Mouse (Mus musculus) spleen, adult 2 months (tissue): ENCODE data around the gene Fmo3. TPM values are rescaled to one million over a fixed set of nuclear protein-coding genes. Genes with fewer than 3 reads are reported as not detected.

Source experiments
- DNase-seq, 2 experiments: peaks; one replicate each; pipeline versions ENCODE4 v3.0.0 to v3.0.0-alpha.2; 2012 to 2021; ENCODE audit warnings: low spot score in 2 of 2, low read depth in 1 of 2
- H3K27ac ChIP-seq: fragments of 200-500 bp; 2 replicates; pipeline ENCODE4 v1.5.1; 2012; ENCODE audit warnings: low read length, inconsistent platforms; ENCODE audit not compliant: insufficient read depth
- H3K27me3 ChIP-seq: fragments of 200-500 bp; 2 replicates; pipeline ENCODE4 v1.6.1; 2012; ENCODE audit warnings: mild to moderate bottlenecking, moderate library complexity, low read length, inconsistent platforms; ENCODE audit not compliant: control insufficient read depth, insufficient read depth
- H3K36me3 ChIP-seq: fragments of 200-500 bp; 2 replicates; pipeline ENCODE4 v1.6.1; 2012; ENCODE audit warnings: mild to moderate bottlenecking, low read length, inconsistent platforms; ENCODE audit not compliant: control insufficient read depth, insufficient read depth
- H3K4me1 ChIP-seq: fragments of 200-500 bp; 2 replicates; pipeline ENCODE4 v1.6.1; 2011; ENCODE audit warnings: inconsistent platforms; ENCODE audit not compliant: control insufficient read depth, insufficient read depth, insufficient read length
- H3K4me3 ChIP-seq: fragments of 200-500 bp; 2 replicates; pipeline ENCODE4 v1.5.1; 2011; ENCODE audit warnings: mild to moderate bottlenecking, inconsistent platforms; ENCODE audit not compliant: insufficient read depth, insufficient read length; ENCODE audit errors: extremely low read depth
- CTCF ChIP-seq: fragments of 200-500 bp; IDR thresholded peaks from 2 replicates; pipeline ENCODE4 v1.5.1; 2011; ENCODE audit warnings: mild to moderate bottlenecking, inconsistent platforms; ENCODE audit not compliant: insufficient read depth, insufficient read length, insufficient replicate concordance; ENCODE audit errors: extremely low read depth
- POLR2A ChIP-seq: fragments of 200-500 bp; IDR thresholded peaks from 2 replicates; pipeline ENCODE4 v1.6.1; 2011; ENCODE audit warnings: low read depth, low read length, inconsistent platforms
- WGBS: fragments of 180-500 bp; shearing (Covaris S2); methylation state at CpG from one replicate; pipeline ENCODE4 v1.1.7; 2018; 5-methylcytosine and 5-hydroxymethylcytosine counted together
- polyA plus RNA-seq: library from polyadenylated mRNA; depleted of rRNA; stranded (reverse); fragments of >200 nt; gene quantifications from 2 replicates; pipeline ENCODE4 v1.2.3, GENCODE M21; 2012

The Fmo3 gene
- polyA plus RNA-seq, 1 experiment: 0.09 TPM

DNA sequence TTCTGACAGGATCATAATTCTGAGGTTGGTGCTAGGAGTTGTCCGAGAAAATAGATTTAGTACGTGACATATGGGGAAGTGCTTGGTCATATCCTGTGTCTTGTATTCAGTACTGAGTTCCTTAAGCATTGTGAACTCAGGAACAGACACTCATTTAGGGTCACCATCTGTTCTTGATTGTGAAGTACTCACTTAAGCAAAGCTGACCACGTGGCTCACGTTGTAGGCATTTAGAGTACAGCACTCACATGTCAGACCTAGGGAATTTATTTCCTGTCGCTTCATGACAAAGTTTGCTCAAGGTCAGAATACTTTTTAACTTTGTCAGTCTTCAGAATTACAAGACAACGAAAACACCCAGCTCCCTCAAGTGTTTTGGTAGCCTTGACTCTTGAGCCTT, 40.6 kb downstream of the Fmo3 start:
- no peak for DNase-seq
- no peak overlapping the region for H3K4me3 ChIP-seq
- H3K36me3 ChIP-seq: no peaks in the 10 kb centered on the region
- TF ChIP-seq POLR2A: no peak
- H3K27me3 ChIP-seq: no peaks in the 10 kb centered on the region
- H3K27ac ChIP-seq: no peak overlapping the region
- no peaks in the 10 kb centered on the region for H3K4me1 ChIP-seq
- 26% methylated on average over 6 of the region's 6 CpGs for WGBS

DNA sequence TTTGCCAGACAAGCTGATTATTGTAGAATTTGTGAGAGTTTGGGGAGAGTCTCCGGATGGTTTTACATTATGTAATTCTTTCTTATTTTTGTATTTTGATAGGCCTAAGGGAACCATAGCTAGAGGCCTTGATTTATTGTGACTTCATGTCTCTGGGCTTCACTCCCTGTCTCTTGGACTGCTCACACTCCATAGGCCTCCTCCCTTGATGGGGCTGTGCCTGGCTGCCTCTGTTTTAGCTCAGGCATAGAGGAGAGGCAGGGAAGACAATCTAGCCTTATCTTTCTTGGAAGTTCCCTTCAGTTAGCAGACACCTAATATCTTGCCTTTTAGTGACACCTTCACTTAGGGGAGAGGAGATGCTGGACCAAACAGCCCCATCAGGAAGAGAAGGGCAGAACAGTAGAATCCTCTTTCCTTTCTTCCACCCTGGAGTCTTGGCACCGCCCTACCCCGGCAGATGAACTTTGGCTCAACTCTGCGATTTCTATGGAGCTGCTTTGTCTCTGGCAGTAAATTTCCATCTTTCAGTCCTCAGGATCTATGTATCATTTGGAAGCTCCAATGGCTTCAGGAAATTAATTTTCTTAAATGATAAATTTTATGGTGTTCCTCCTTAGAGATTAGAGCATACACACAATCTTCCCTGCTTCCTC, 45.5 kb downstream of the Fmo3 start:
- WGBS: 90% methylated on average over 4 of the region's 4 CpGs
- no peaks in the 10 kb centered on the region for H3K4me1 ChIP-seq
- H3K27me3 ChIP-seq: no peaks in the 10 kb centered on the region
- no peaks in the 10 kb centered on the region for H3K36me3 ChIP-seq
- no peak for TF ChIP-seq POLR2A
- no peak for TF ChIP-seq CTCF
- no peak for DNase-seq
- no peak overlapping the region for H3K4me3 ChIP-seq
- no peak overlapping the region for H3K27ac ChIP-seq

DNA sequence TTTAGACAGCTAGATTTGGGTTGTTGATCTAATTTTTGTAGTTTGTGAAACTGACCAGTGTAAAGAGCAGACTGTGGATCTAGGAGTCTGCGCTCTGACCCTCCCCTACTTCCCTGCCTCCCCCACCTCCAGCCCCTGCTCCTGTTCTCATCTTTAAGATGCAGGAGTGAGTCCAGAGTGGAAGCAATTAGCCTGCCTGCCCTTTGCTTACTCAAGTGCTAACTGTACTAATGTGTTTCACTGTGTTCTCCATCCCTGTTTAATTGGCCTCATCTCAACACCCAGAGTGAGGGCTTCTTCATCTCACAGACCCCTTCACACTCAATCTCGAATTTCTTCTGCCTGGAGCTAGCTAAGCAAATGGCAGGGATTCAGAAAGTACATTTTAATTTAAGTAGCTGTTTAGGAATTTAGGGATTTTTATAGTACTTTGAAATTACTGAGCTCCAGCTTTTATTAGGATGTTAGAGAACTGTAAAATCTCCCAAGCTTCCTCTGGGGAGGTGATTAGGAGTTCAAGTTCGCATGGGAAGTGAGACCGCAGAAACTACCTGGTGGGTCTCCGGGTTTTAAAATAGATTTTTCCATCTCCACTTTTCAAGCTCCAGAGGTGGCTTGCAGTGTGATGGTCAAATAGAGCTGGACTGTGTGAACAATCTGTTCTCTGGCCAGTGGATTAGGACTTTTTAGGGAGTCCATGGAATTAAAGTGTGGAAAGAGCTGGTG, 46.2 kb downstream of the Fmo3 start:
- H3K36me3 ChIP-seq: no peaks in the 10 kb centered on the region
- no peaks in the 10 kb centered on the region for H3K4me1 ChIP-seq
- H3K27ac ChIP-seq: no peak overlapping the region
- WGBS: 76% methylated on average over 5 of the region's 5 CpGs
- no peak overlapping the region for H3K4me3 ChIP-seq
- no peak for TF ChIP-seq CTCF
- TF ChIP-seq POLR2A: no peak
- H3K27me3 ChIP-seq: no peaks in the 10 kb centered on the region
- DNase-seq: no peak

DNA sequence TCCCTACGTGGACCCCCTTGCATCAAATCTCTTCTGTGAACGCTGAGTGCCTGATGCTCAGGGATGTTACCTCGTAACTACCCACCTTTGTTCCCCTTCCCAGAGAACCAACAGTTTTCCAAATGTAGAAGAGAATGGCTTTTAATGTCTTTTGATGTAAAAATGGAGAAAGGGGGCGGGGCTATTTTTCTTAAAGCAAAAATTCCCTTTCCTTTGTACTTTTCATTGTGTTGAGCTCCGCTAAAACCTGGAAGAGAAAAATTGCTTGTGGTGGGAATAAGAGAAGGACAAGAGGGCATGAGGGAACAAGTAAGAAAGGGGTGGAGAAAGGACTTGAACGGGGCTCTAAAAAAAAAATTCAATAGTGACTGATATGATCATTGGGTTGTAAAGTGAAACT, 46.9 kb downstream of the Fmo3 start, which contains the start of gene Fmo6:
Gene Fmo6, minus strand, starts transcription at position 101 of the 400 bp plus-strand sequence.
- Histone ChIP-seq H3K4me1 (no peaks in the 10 kb centered on the region), H3K27me3 (no peaks in the 10 kb centered on the region), H3K4me3 (no peak within 1 kb of the TSS), H3K36me3 (no peaks in the 10 kb centered on the region), H3K27ac (no peak within 1 kb of the TSS)
- DNase-seq: no peak
- no peak for TF ChIP-seq POLR2A
- no peak for TF ChIP-seq CTCF
- 83% methylated on average over 6 of the region's 6 CpGs for WGBS

DNA sequence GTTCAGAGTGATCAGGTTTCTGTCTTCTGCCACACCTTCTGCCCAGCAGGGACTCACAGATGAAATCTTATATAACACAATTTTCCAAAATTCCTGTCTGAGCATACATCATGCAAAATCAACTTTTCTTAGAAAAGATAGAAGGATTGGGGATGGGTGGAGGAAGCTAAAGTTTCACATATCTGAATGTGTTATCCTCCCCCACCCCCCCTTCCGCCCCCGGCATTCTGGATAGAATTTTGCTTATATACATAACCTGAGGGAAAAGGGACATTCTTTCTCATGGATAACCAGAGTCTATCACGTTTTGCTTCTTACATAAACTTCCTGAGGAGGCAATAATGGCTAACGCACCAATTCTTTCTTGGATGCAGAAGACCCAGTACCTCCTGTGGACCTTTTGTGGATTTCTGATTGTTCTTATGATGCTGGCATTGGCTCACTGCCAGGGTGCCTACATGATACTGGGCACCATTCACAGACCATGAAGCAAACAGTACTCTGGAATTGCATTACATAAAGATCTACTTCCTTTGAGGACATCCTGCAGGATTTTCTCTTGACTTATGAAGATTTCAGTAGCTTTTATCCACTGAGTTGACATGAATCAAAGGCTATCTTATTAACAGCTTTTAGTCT, 49.8 kb downstream of the Fmo3 start:
- Histone ChIP-seq H3K4me1 (no peaks in the 10 kb centered on the region), H3K4me3 (no peak overlapping the region), H3K27me3 (no peaks in the 10 kb centered on the region), H3K36me3 (no peaks in the 10 kb centered on the region), H3K27ac (no peak overlapping the region)
- TF ChIP-seq CTCF (no peak), POLR2A (no peak)
- WGBS: 85% methylated on average over 4 of the region's 4 CpGs
- DNase-seq: no peak

DNA sequence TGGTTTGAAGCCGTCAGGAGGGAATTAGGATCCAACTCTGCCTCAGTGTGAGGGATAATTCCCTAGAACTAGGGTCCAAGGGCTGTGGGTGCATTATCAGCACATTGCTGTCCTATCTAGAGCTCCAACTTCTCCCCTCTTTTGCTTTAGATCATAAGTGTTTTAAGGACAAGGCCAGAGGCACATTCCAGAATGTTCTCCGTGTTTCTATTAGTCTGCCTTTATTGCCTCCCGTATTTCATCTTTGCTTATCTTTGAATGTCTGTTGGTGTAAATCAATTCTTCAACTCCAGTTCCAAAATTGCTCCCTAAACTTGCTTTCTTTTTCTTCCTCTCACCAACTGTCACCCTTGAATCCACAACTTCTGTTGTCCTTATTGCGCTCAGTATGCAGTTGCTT, 51.9 kb downstream of the Fmo3 start:
- Histone ChIP-seq H3K4me3 (no peak overlapping the region), H3K27ac (no peak overlapping the region), H3K27me3 (no peaks in the 10 kb centered on the region), H3K4me1 (no peaks in the 10 kb centered on the region), H3K36me3 (no peaks in the 10 kb centered on the region)
- TF ChIP-seq CTCF (no peak), POLR2A (no peak)
- 87% methylated on average over 4 of the region's 4 CpGs for WGBS
- no peak for DNase-seq

DNA sequence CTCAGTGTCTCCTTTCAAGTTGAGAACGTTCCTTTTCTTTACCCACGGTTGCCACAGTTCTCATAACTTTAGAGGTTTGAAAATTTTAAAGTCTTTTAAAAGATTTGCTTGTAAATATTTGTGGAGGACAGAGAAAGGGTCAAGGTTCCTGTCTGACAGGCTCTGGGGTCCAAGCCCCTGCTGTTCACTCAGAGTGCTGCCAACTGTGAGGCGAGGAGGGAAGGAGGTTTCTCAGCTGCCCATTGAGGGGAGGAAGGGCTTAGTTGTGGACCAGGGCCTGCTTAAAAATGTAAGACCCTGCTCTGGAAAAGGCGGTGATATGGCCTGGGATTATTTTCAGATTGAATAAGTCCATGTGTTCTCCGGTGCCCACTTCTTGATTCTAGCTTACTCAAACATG, 52.4 kb downstream of the Fmo3 start:
- no peak overlapping the region for H3K27ac ChIP-seq
- no peaks in the 10 kb centered on the region for H3K4me1 ChIP-seq
- 82% methylated on average over 5 of the region's 5 CpGs for WGBS
- TF ChIP-seq POLR2A (no peak), CTCF (no peak)
- H3K4me3 ChIP-seq: no peak overlapping the region
- H3K36me3 ChIP-seq: no peaks in the 10 kb centered on the region
- H3K27me3 ChIP-seq: no peaks in the 10 kb centered on the region
- DNase-seq: no peak
